Mouse (Mus musculus): ENCODE data around the gene Ankrd42.

GRCm38 (mm10) chr7:92624488-92624887, 12.5 kb downstream of the Ankrd42 start:
- TF ChIP-seq FLI1 (IDR thresholded peaks at IDR 0.05; ENCODE audit: low read length) (no peak), GATA1 (IDR thresholded peaks at IDR 0.05; ENCODE audit: borderline replicate concordance, low read length) (no peak)

All from megakaryocyte, embryonic 14.5 days (primary cell).